16 mouse cellular contexts compared by ENCODE assay signal in the genomic region with DNA sequence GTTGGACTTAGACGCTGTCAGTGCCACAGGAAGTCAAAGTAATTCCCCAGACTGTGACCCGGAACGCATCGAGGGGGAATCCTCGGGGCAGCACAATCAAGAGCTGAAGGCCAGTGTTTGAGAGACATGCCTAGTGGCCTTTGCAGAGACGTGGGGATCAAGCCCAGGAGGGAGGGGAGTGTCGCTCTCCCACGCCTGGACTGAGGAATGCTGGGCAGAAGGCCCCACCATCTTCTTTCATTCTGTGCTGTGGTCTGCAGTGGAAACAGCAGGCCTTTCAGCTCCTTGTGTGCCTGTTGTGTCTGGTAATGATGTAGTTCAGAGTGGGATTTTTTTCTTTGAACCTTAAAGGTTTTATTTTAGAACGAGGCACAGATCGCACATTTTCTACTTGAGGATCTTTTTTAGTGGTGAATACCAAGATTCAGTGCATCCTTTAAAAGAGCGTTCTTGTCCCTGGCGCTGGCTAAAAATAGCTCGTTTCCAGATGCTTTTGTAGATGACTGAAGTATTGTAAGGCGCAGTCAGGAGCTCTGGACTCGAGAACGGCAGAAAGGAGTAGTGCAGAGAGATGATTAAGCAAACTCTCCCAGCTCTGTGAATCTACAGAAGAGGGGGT. TPM values are rescaled to one million over a fixed set of nuclear protein-coding genes. Genes with fewer than 3 reads are reported as not detected.
DNase-seq lines count a peak whose midpoint lies in the region; ATAC-seq and TF ChIP-seq lines count a peak whose summit lies in the region.
"Had no signal": no experiment of that assay in that cellular context is flagged by ENCODE, and none has a peak within 500 bp of the region (broad histone marks: within the 10 kb centered on the region; RNA-seq: fewer than 3 reads in every experiment).

No protein-coding gene starts in this region.

- no peak overlapping the region for H3K4me2 ChIP-seq in forebrain, embryonic 13.5 days
- H3K4me2 ChIP-seq in hindbrain, postnatal 0 days (ENCODE audit: low read depth, low read length), result no peak overlapping the region
- H3K4me2 ChIP-seq: lung, embryonic 14.5 days; neural tube, embryonic 13.5 days had no signal

- DNase-seq in layer of hippocampus, adult 18-20 months (ENCODE audit: low spot score in 2 of 2), result peak; percentile 37 to 53
- DNase-seq in layer of hippocampus, postnatal 25 days (ENCODE audit: extremely low spot score in 1 of 2, low spot score in 1 of 2), result no peak
- peak; percentile 15 for DNase-seq in hindbrain, postnatal 0 days (ENCODE audit: low spot score)
- DNase-seq in retina, postnatal 1 day, result no peak
- no peak for DNase-seq in gastrocnemius, postnatal 10 days
- DNase-seq: adrenal gland, postnatal 25 days; cerebellum, adult 11-12 months; lung, embryonic 14.5 days had no signal

- no peaks in the 10 kb centered on the region for H3K27me3 ChIP-seq in forebrain, embryonic 13.5 days
- H3K27me3 ChIP-seq in hindbrain, postnatal 0 days (ENCODE audit: insufficient read depth, low read length), result no peaks in the 10 kb centered on the region
- H3K27me3 ChIP-seq: neural tube, embryonic 13.5 days had no signal

- WGBS in forebrain, embryonic 13.5 days, result 62% methylated on average over 16 of the region's 16 CpGs
- WGBS in hindbrain, postnatal 0 days, result 64% methylated on average over 16 of the region's 16 CpGs
- WGBS in olfactory bulb, adult 2 months, result 31% methylated on average over 16 of the region's 16 CpGs

- H3K9ac ChIP-seq in forebrain, embryonic 13.5 days, result no peak overlapping the region
- no peak overlapping the region for H3K9ac ChIP-seq in hindbrain, postnatal 0 days (replicated peaks; ENCODE audit: low read length)
- H3K9ac ChIP-seq: lung, embryonic 14.5 days; neural tube, embryonic 13.5 days had no signal

- TF ChIP-seq CTCF in hindbrain, postnatal 0 days (IDR thresholded peaks at IDR 0.05; ENCODE audit: low read depth), result no peak
- TF ChIP-seq CTCF in olfactory bulb, adult 2 months (IDR thresholded peaks at IDR 0.05; ENCODE audit: insufficient read depth, low read depth, low read length), result no peak

- no peak for TF ChIP-seq POLR2A in olfactory bulb, adult 2 months (IDR thresholded peaks at IDR 0.05; ENCODE audit: insufficient read depth, low read depth, low read length)

- H3K36me3 ChIP-seq in forebrain, embryonic 13.5 days (ENCODE audit: poor library complexity, severe bottlenecking), result peaks cover 64% of the 10 kb centered on the region
- peaks cover 19% of the 10 kb centered on the region for H3K36me3 ChIP-seq in hindbrain, postnatal 0 days (ENCODE audit: insufficient read depth, low read length)

- H3K9me3 ChIP-seq in forebrain, embryonic 13.5 days (replicated peaks), result no peaks in the 10 kb centered on the region
- no peaks in the 10 kb centered on the region for H3K9me3 ChIP-seq in hindbrain, postnatal 0 days (ENCODE audit: low read length)
- H3K9me3 ChIP-seq: neural tube, embryonic 13.5 days had no signal

- peaks cover 53% of the 10 kb centered on the region for H3K4me1 ChIP-seq in forebrain, embryonic 13.5 days
- H3K4me1 ChIP-seq in hindbrain, postnatal 0 days (ENCODE audit: insufficient read depth, low read length), result peaks cover 6% of the 10 kb centered on the region
- peaks cover 15% of the 10 kb centered on the region for H3K4me1 ChIP-seq in olfactory bulb, adult 2 months (ENCODE audit: control insufficient read depth, insufficient read depth, low read length)

- peak overlapping the region; percentile 87 for H3K27ac ChIP-seq in forebrain, embryonic 13.5 days
- peak overlapping the region; percentile 41; the same call in 1 of the 2 replicates for H3K27ac ChIP-seq in hindbrain, postnatal 0 days
- peak overlapping the region; percentile 76 for H3K27ac ChIP-seq in olfactory bulb, adult 2 months (ENCODE audit: insufficient read depth, low read depth, low read length)
- H3K27ac ChIP-seq: kidney, postnatal 0 days had no signal

- no peak overlapping the region for H3K4me3 ChIP-seq in forebrain, embryonic 13.5 days
- H3K4me3 ChIP-seq in hindbrain, postnatal 0 days (ENCODE audit: low read length), result no peak overlapping the region
- no peak overlapping the region for H3K4me3 ChIP-seq in olfactory bulb, adult 2 months (ENCODE audit: insufficient read depth, low read depth, low read length)
- H3K4me3 ChIP-seq: neural tube, embryonic 13.5 days had no signal

- ATAC-seq in forebrain, embryonic 13.5 days, result no peak
- no peak for ATAC-seq in hindbrain, postnatal 0 days
- ATAC-seq in erythroid progenitor cell, adult 5-6 weeks (replicated peaks; ENCODE audit: low FRiP score, poor library complexity, severe bottlenecking), result no peak

RNA-seq across cellular contexts. Expression of gene Trit1, which starts 37.9 kb away (rescaled TPM):
- total RNA-seq in layer of hippocampus, adult 18-20 months (2021), result 10 to 100 TPM; 19.5 to 20.2 TPM
- 10 to 100 TPM; 20.2 to 26.9 TPM for total RNA-seq in layer of hippocampus, postnatal 25 days (2021)
- polyA plus RNA-seq in forebrain, embryonic 13.5 days (2015; fragmentation: Nextera tagmentation; extraction: Ambion mirVana), result 26.0 and 31.9 TPM in 2 replicates
- total RNA-seq in hindbrain, postnatal 0 days (2014; rRNA removed), result 11.1 and 18.5 TPM in 2 replicates
- 17.0 and 18.3 TPM in 2 replicates for polyA plus RNA-seq in hindbrain, postnatal 0 days (2015; fragmentation: Nextera tagmentation; extraction: Ambion mirVana)
- polyA plus RNA-seq in olfactory bulb, adult 2 months (2012; ENCODE audit: insufficient read depth, insufficient read length, low replicate concordance, missing spikeins), result not detected in 2 replicates
- 1.3 and 3.6 TPM in 2 replicates for total RNA-seq in erythroid progenitor cell, adult 5-6 weeks (2015; ENCODE audit: low replicate concordance)
- total RNA-seq in erythroid progenitor cell, adult 5-6 weeks (2017; ENCODE audit: low replicate concordance), result 6.0 and 9.9 TPM in 2 replicates
- 10 to 100 TPM in 1 of 2 experiments, 1 to 10 TPM in 1; 9.1 to 11.0 TPM for total RNA-seq in gastrocnemius, postnatal 10 days (2021)

RNA-seq across cellular contexts. Expression of gene Bmp8b, which starts 50.7 kb away (rescaled TPM):
- total RNA-seq in layer of hippocampus, adult 18-20 months (2021), result not detected
- total RNA-seq in layer of hippocampus, postnatal 25 days (2021), result under 1 TPM; 0.22 to 0.45 TPM
- polyA plus RNA-seq in forebrain, embryonic 13.5 days (2015; fragmentation: Nextera tagmentation; extraction: Ambion mirVana), result 0.19 and 0.25 TPM in 2 replicates
- 0.42 and 0.47 TPM in 2 replicates for total RNA-seq in hindbrain, postnatal 0 days (2014; rRNA removed)
- 0.29 and 0.43 TPM in 2 replicates for polyA plus RNA-seq in hindbrain, postnatal 0 days (2015; fragmentation: Nextera tagmentation; extraction: Ambion mirVana)
- polyA plus RNA-seq in olfactory bulb, adult 2 months (2012; ENCODE audit: insufficient read depth, insufficient read length, low replicate concordance, missing spikeins), result not detected in 2 replicates
- 2.2 and 6.7 TPM in 2 replicates for total RNA-seq in erythroid progenitor cell, adult 5-6 weeks (2015; ENCODE audit: low replicate concordance)
- 0.77 TPM in 1 of 2 replicates, not detected in the other for total RNA-seq in erythroid progenitor cell, adult 5-6 weeks (2017; ENCODE audit: low replicate concordance)
- not detected for total RNA-seq in gastrocnemius, postnatal 10 days (2021)
- total RNA-seq: adrenal gland, postnatal 25 days; heart, adult 8-10 months; hematopoietic stem cell, adult 5-6 weeks; megakaryocyte, adult 5-6 weeks had no signal

RNA-seq across cellular contexts. Expression of gene Mycl, which starts 58.8 kb away (rescaled TPM):
- 10 to 100 TPM; 30.1 to 32.4 TPM for total RNA-seq in layer of hippocampus, adult 18-20 months (2021)
- total RNA-seq in layer of hippocampus, postnatal 25 days (2021), result 10 to 100 TPM; 33.9 to 37.8 TPM
- polyA plus RNA-seq in forebrain, embryonic 13.5 days (2015; fragmentation: Nextera tagmentation; extraction: Ambion mirVana), result 59.3 and 63.3 TPM in 2 replicates
- 67.5 and 79.4 TPM in 2 replicates for total RNA-seq in hindbrain, postnatal 0 days (2014; rRNA removed)
- polyA plus RNA-seq in hindbrain, postnatal 0 days (2015; fragmentation: Nextera tagmentation; extraction: Ambion mirVana), result 34.3 and 34.8 TPM in 2 replicates
- polyA plus RNA-seq in olfactory bulb, adult 2 months (2012; ENCODE audit: insufficient read depth, insufficient read length, low replicate concordance, missing spikeins), result not detected in 2 replicates
- not detected in 2 replicates for total RNA-seq in erythroid progenitor cell, adult 5-6 weeks (2015; ENCODE audit: low replicate concordance)
- not detected in 2 replicates for total RNA-seq in erythroid progenitor cell, adult 5-6 weeks (2017; ENCODE audit: low replicate concordance)
- total RNA-seq in gastrocnemius, postnatal 10 days (2021), result 1 to 10 TPM; 4.4 to 5.8 TPM
- total RNA-seq: hematopoietic stem cell, adult 5-6 weeks had no signal

Comparison
In these comparisons a context has a peak if more than half of its experiments do, and no peak if none do; other contexts are left out.
1. DNase-seq: peak in layer of hippocampus, adult 18-20 months (2 of 2) and hindbrain, postnatal 0 days (single experiment); none in layer of hippocampus, postnatal 25 days (0 of 2), retina, postnatal 1 day (single experiment) and gastrocnemius, postnatal 10 days (single experiment).
2. RNA of gene Mycl, which starts 58.8 kb away (total RNA-seq): 67.5 to 79.4 TPM in hindbrain, postnatal 0 days, 33.9 to 37.8 TPM in layer of hippocampus, postnatal 25 days, 30.1 to 32.4 TPM in layer of hippocampus, adult 18-20 months and 4.4 to 5.8 TPM in gastrocnemius, postnatal 10 days; not detected in erythroid progenitor cell, adult 5-6 weeks; every median in the first group is over 4 times any median in the second.
3. Peak in every context shown above with its lines, with median percentiles within 50 percentile points of each other: H3K27ac ChIP-seq.